Mouse (Mus musculus) forebrain, embryonic 11.5 days (tissue): ENCODE data around the gene Ywhab. TPM values are rescaled to one million over a fixed set of nuclear protein-coding genes. Genes with fewer than 3 reads are reported as not detected.

Experiments used
- ATAC-seq: fragments of 200-750 bp; cut with Nextera tagmentation; replicated peaks from 2 replicates; pipeline ENCODE4 v1.8.0; 2017; ENCODE audit warnings: moderate TSS enrichment; ENCODE audit not compliant: low FRiP score
- DNase-seq: peaks from one replicate; pipeline ENCODE4 v3.0.0-alpha.2; 2017; ENCODE audit warnings: low spot score
- H3K27ac ChIP-seq: fragments of 300-500 bp; sonication (generic); 2 replicates; pipeline ENCODE4 v1.5.1; 2014; ENCODE audit warnings: low read depth, low read length
- H3K27me3 ChIP-seq: fragments of 300-500 bp; sonication (generic); 2 replicates; pipeline ENCODE4 v1.6.1; 2014; ENCODE audit warnings: mild to moderate bottlenecking, low read length, mixed read lengths; ENCODE audit not compliant: control insufficient read depth, insufficient read depth
- H3K36me3 ChIP-seq: fragments of 300-500 bp; sonication (generic); 2 replicates; pipeline ENCODE4 v1.6.1; 2014; ENCODE audit warnings: mild to moderate bottlenecking, low read length, moderate library complexity, mixed read lengths; ENCODE audit not compliant: control insufficient read depth, insufficient read depth
- H3K4me1 ChIP-seq: fragments of 300-500 bp; sonication (generic); replicated peaks from 2 replicates; pipeline ENCODE4 v1.6.1; 2014; ENCODE audit warnings: low read length, mixed read lengths; ENCODE audit not compliant: control insufficient read depth, insufficient read depth
- H3K4me2 ChIP-seq: fragments of 300-500 bp; sonication (generic); 2 replicates; pipeline ENCODE4 v1.6.1; 2014; ENCODE audit warnings: low read depth, mild to moderate bottlenecking, low read length, moderate library complexity, mixed read lengths; ENCODE audit not compliant: severe bottlenecking
- H3K4me3 ChIP-seq: fragments of 300-500 bp; sonication (generic); 2 replicates; pipeline ENCODE4 v1.5.1; 2014; ENCODE audit warnings: low read depth, low read length
- H3K9ac ChIP-seq: fragments of 300-500 bp; sonication (generic); 2 replicates; pipeline ENCODE4 v1.6.1; 2014; ENCODE audit warnings: low read length
- H3K9me3 ChIP-seq: fragments of 300-500 bp; sonication (generic); 2 replicates; pipeline ENCODE4 v1.6.1; 2016; ENCODE audit warnings: low read length, mixed read lengths; ENCODE audit not compliant: control insufficient read depth
- WGBS: fragments of 180-500 bp; shearing (Covaris S2); extraction: QIAGEN DNeasy Blood & Tissue Kit; methylation state at CpG from one replicate; pipeline ENCODE4 v1.1.7; 2014; 5-methylcytosine and 5-hydroxymethylcytosine counted together
- polyA plus RNA-seq: library from polyadenylated mRNA; unstranded; fragments of >200 nt; fragmentation: Nextera tagmentation; extraction: Ambion mirVana; gene quantifications from 2 replicates; pipeline ENCODE4 v1.2.1, GENCODE M21; 2014

Ywhab gene
- polyA plus RNA-seq, 1 experiment from 2014 or later = 330 TPM

DNA sequence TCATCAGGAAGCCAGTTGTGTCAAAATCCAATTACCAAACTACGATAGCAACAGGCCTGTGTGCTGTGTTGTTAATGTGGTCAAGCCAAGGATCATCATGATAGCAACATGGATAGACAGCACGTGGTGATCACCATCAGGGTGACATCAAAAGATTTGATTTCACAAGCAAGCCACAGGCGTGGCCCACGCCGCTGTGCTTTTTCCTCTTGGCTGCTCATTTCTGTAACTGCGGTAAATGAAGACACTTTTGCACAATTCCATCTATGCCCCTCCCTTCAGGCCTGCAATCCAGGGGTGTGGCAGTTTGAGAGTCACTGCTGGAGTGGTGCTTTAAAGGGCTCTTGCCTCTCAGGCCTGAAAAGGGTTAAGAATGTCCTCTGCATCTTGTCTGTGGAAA is 46.2 kb downstream of the Ywhab start:
- 87% methylated on average over 6 of the region's 6 CpGs for WGBS
- DNase-seq = no peak
- Histone ChIP-seq H3K36me3 (no peaks in the 10 kb centered on the region), H3K27me3 (no peaks in the 10 kb centered on the region), H3K4me2 (no peak overlapping the region), H3K9ac (no peak overlapping the region), H3K4me1 (no peaks in the 10 kb centered on the region), H3K27ac (no peak overlapping the region), H3K4me3 (no peak overlapping the region), H3K9me3 (no peaks in the 10 kb centered on the region)
- ATAC-seq = no peak

GRCm38 (mm10) chr2:164041523-164041922 is 46.8 kb downstream of the Ywhab start:
- no peak overlapping the region for H3K27ac ChIP-seq
- no peak overlapping the region for H3K4me3 ChIP-seq
- 89% methylated on average over 2 of the region's 2 CpGs for WGBS
- DNase-seq (no peak), ATAC-seq (no peak)
- H3K9ac ChIP-seq = no peak overlapping the region
- H3K4me2 ChIP-seq = no peak overlapping the region
- no peaks in the 10 kb centered on the region for H3K4me1 ChIP-seq
- no peaks in the 10 kb centered on the region for H3K9me3 ChIP-seq
- no peaks in the 10 kb centered on the region for H3K36me3 ChIP-seq
- no peaks in the 10 kb centered on the region for H3K27me3 ChIP-seq

- H3K4me2 ChIP-seq = peak overlapping the region; percentile 43; the same call in 1 of the 2 replicates
- no peaks in the 10 kb centered on the region for H3K9me3 ChIP-seq
- WGBS = 1% methylated on average over 16 of the region's 16 CpGs
- no peaks in the 10 kb centered on the region for H3K27me3 ChIP-seq
- DNase-seq = no peak
- peak; percentile 58 for ATAC-seq
- no peaks in the 10 kb centered on the region for H3K4me1 ChIP-seq
- no peaks in the 10 kb centered on the region; the same call in 1 of the 2 replicates for H3K36me3 ChIP-seq
- H3K4me3 ChIP-seq = peak overlapping the region; percentile 21
- H3K27ac ChIP-seq = no peak overlapping the region
- no peak overlapping the region for H3K9ac ChIP-seq
Measured at GRCm38 (mm10) chr2:164047197-164047690, 52.5 kb downstream of the Ywhab start.

- DNase-seq (no peak), ATAC-seq (no peak)
- Histone ChIP-seq H3K4me1 (no peaks in the 10 kb centered on the region), H3K9me3 (no peaks in the 10 kb centered on the region), H3K4me2 (no peak overlapping the region), H3K27ac (no peak overlapping the region), H3K4me3 (no peak overlapping the region), H3K27me3 (no peaks in the 10 kb centered on the region), H3K36me3 (peaks cover 3% of the 10 kb centered on the region; the same call in 1 of the 2 replicates), H3K9ac (no peak overlapping the region)
- WGBS = 91% methylated on average over 8 of the region's 8 CpGs
Measured at GRCm38 (mm10) chr2:164053767-164054166, 59.0 kb downstream of the Ywhab start.

DNA sequence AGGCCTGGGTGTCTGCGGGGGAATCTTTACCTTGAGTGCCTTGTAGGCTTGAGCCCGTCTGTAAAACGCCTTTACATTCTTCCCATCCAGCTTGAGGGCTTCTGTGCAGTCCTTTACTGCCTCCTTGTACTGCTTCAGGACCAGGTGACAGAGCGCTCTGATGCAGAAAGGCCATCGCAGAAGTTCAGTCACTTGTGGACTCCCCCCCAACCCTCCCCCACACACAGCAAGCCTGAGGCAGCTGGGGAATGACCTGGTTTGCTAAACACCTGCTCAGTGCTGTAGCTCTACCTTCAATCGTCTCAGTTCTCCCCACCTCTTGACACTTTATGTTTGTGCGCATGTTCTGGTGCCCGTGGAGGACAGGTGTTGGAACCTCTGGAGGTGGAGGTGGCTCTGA is 59.9 kb downstream of the Ywhab start:
- no peaks in the 10 kb centered on the region for H3K9me3 ChIP-seq
- 93% methylated on average over 8 of the region's 8 CpGs for WGBS

GRCm38 (mm10) chr2:164059634-164060235 is 65.0 kb downstream of the Ywhab start:
- no peaks in the 10 kb centered on the region for H3K9me3 ChIP-seq
- H3K27ac ChIP-seq = no peak overlapping the region
- H3K27me3 ChIP-seq = no peaks in the 10 kb centered on the region
- H3K36me3 ChIP-seq = peaks cover 7% of the 10 kb centered on the region; the same call in 1 of the 2 replicates
- no peak overlapping the region for H3K9ac ChIP-seq
- no peak for ATAC-seq
- DNase-seq = no peak
- 93% methylated on average over 8 of the region's 8 CpGs for WGBS
- no peak overlapping the region for H3K4me2 ChIP-seq
- no peaks in the 10 kb centered on the region for H3K4me1 ChIP-seq
- no peak overlapping the region for H3K4me3 ChIP-seq

More for the DNA sequence above, 59.9 kb downstream of the Ywhab start:
- ATAC-seq (no peak), DNase-seq (no peak)
- H3K4me1 ChIP-seq = no peaks in the 10 kb centered on the region
- no peak overlapping the region for H3K4me3 ChIP-seq
- no peak overlapping the region for H3K27ac ChIP-seq
- peaks cover 5% of the 10 kb centered on the region; the same call in 1 of the 2 replicates for H3K36me3 ChIP-seq
- H3K4me2 ChIP-seq = no peak overlapping the region
- H3K9ac ChIP-seq = no peak overlapping the region
- no peaks in the 10 kb centered on the region for H3K27me3 ChIP-seq

Other genes with a start within 250 kb of the Ywhab start
- gene Ada, start 244.7 kb upstream of the Ywhab start, polyA plus RNA-seq = 8.1 and 10.1 TPM in 2 replicates
- 0.25 and 0.32 TPM in 2 replicates for gene Ccn5, start 174.1 kb upstream of the Ywhab start, polyA plus RNA-seq
- gene Kcnk15, start 141.3 kb upstream of the Ywhab start, polyA plus RNA-seq = not detected in 2 replicates
- gene Rims4, start 76.3 kb upstream of the Ywhab start, polyA plus RNA-seq = 0.98 and 1.2 TPM in 2 replicates
- gene Pabpc1l, start 30.5 kb downstream of the Ywhab start, polyA plus RNA-seq = 1.4 and 1.5 TPM in 2 replicates
- 39.9 and 40.1 TPM in 2 replicates for gene Stk4, start 75.4 kb downstream of the Ywhab start, polyA plus RNA-seq
- 52.7 and 54.9 TPM in 2 replicates for gene Tomm34, start 76.2 kb downstream of the Ywhab start, polyA plus RNA-seq
- gene Kcns1, start 176.2 kb downstream of the Ywhab start, polyA plus RNA-seq = not detected in 2 replicates
- gene Wfdc5, start 187.8 kb downstream of the Ywhab start, polyA plus RNA-seq = not detected in 2 replicates
- gene Wfdc12, start 195.6 kb downstream of the Ywhab start, polyA plus RNA-seq = not detected in 2 replicates
- gene Wfdc15a, start 205.2 kb downstream of the Ywhab start, polyA plus RNA-seq = not detected in 2 replicates
- gene Wfdc15b, start 226.7 kb downstream of the Ywhab start, polyA plus RNA-seq = not detected in 2 replicates
- not detected in 2 replicates for gene Svs2, start 243.5 kb downstream of the Ywhab start, polyA plus RNA-seq